Mouse (Mus musculus) stomach, embryonic 15.5 days (tissue): ENCODE data around the gene Gm27029. TPM values are rescaled to one million over a fixed set of nuclear protein-coding genes. Genes with fewer than 3 reads are reported as not detected.
"Not testable (repeated sequence)": the region's sequence is repeated elsewhere in the genome, so short reads cannot be mapped to it uniquely, and the experiment has no call there.

Source experiments
- ATAC-seq: fragments of 200-750 bp; cut with Nextera tagmentation; 2 replicates; pipeline ENCODE4 v1.8.0; 2017; ENCODE audit warnings: low read depth, moderate number of reproducible peaks, moderate TSS enrichment; ENCODE audit not compliant: insufficient read depth, low FRiP score
- H3K27ac ChIP-seq: fragments of 300-500 bp; sonication (generic); 2 replicates; pipeline ENCODE4 v1.5.1; 2015; ENCODE audit warnings: mild to moderate bottlenecking, inconsistent platforms
- H3K27me3 ChIP-seq: fragments of 300-500 bp; sonication (generic); replicated peaks from 2 replicates; pipeline ENCODE4 v1.6.1; 2015; ENCODE audit warnings: inconsistent platforms
- H3K36me3 ChIP-seq: fragments of 300-500 bp; sonication (generic); 2 replicates; pipeline ENCODE4 v1.6.1; 2015; ENCODE audit warnings: inconsistent platforms
- H3K4me1 ChIP-seq: fragments of 300-500 bp; sonication (generic); 2 replicates; pipeline ENCODE4 v1.6.1; 2015; ENCODE audit warnings: inconsistent platforms
- H3K4me2 ChIP-seq: fragments of 300-500 bp; sonication (generic); 2 replicates; pipeline ENCODE4 v1.6.1; 2015; ENCODE audit warnings: mild to moderate bottlenecking, inconsistent platforms
- H3K4me3 ChIP-seq: fragments of 300-500 bp; sonication (generic); replicated peaks from 2 replicates; pipeline ENCODE4 v1.5.1; 2015; ENCODE audit warnings: inconsistent platforms
- H3K9ac ChIP-seq: fragments of 300-500 bp; sonication (generic); 2 replicates; pipeline ENCODE4 v1.6.1; 2015; ENCODE audit warnings: inconsistent platforms
- H3K9me3 ChIP-seq: fragments of 300-500 bp; sonication (generic); 2 replicates; pipeline ENCODE4 v1.6.1; 2016; ENCODE audit warnings: inconsistent platforms
- WGBS: fragments of 180-500 bp; shearing (Covaris S2); methylation state at CpG from one replicate; pipeline ENCODE4 v1.1.7; 2015; 5-methylcytosine and 5-hydroxymethylcytosine counted together
- polyA plus RNA-seq: library from polyadenylated mRNA; unstranded; fragments of >200 nt; fragmentation: Nextera tagmentation; extraction: Ambion mirVana; gene quantifications from 2 replicates; pipeline ENCODE4 v1.2.1, GENCODE M21; 2015

Gene Gm27029
- polyA plus RNA-seq, 1 experiment from 2014 or later: 12.3 TPM

GRCm38 (mm10) chr11:101441450-101442126 lies 17.0 kb upstream of the Gm27029 start:
- 32% methylated on average over 15 of the region's 15 CpGs for WGBS
- H3K9ac ChIP-seq: not testable (repeated sequence)

GRCm38 (mm10) chr11:101438006-101438405 lies 13.4 kb upstream of the Gm27029 start:
- WGBS: 61% methylated on average over 3 of the region's 3 CpGs
- H3K4me3 ChIP-seq, H3K4me2 ChIP-seq: not testable (repeated sequence)

More at GRCm38 (mm10) chr11:101441450-101442126, 17.0 kb upstream of the Gm27029 start:
- H3K36me3 ChIP-seq: peaks cover 20% of the 10 kb centered on the region
- H3K4me3 ChIP-seq: peak overlapping the region; percentile 81
- not testable (repeated sequence) for ATAC-seq, H3K27ac ChIP-seq, H3K9me3 ChIP-seq, H3K27me3 ChIP-seq
- peak overlapping the region; percentile 52 for H3K4me2 ChIP-seq
- peaks cover 12% of the 10 kb centered on the region; the same call in 1 of the 2 replicates for H3K4me1 ChIP-seq

GRCm38 (mm10) chr11:101436916-101437315 lies 12.3 kb upstream of the Gm27029 start:
- Histone ChIP-seq H3K27me3 (no peaks in the 10 kb centered on the region), H3K27ac (no peak overlapping the region), H3K4me2 (no peak overlapping the region), H3K36me3 (peaks cover 14% of the 10 kb centered on the region), H3K9me3 (no peaks in the 10 kb centered on the region), H3K4me1 (no peaks in the 10 kb centered on the region), H3K4me3 (no peak overlapping the region), H3K9ac (no peak overlapping the region)
- WGBS: 83% methylated on average over 4 of the region's 4 CpGs
- no peak for ATAC-seq

More at GRCm38 (mm10) chr11:101438006-101438405, 13.4 kb upstream of the Gm27029 start:
- ATAC-seq, H3K27me3 ChIP-seq, H3K4me1 ChIP-seq, H3K36me3 ChIP-seq, H3K9ac ChIP-seq, H3K9me3 ChIP-seq, H3K27ac ChIP-seq: not testable (repeated sequence)

- Histone ChIP-seq H3K4me2 (no peak overlapping the region), H3K4me3 (no peak overlapping the region), H3K9me3 (no peaks in the 10 kb centered on the region), H3K9ac (no peak overlapping the region), H3K27ac (no peak overlapping the region), H3K27me3 (no peaks in the 10 kb centered on the region), H3K4me1 (no peaks in the 10 kb centered on the region), H3K36me3 (peaks cover 21% of the 10 kb centered on the region)
- 0 out of 2 replicates have a peak, but pooled peaks have one; percentile 50 for ATAC-seq
- WGBS: 65% methylated on average over 4 of the region's 4 CpGs
Observed at GRCm38 (mm10) chr11:101435831-101436230, 11.2 kb upstream of the Gm27029 start.

GRCm38 (mm10) chr11:101433396-101433795 lies 8.8 kb upstream of the Gm27029 start:
- no peak for ATAC-seq
- no peaks in the 10 kb centered on the region for H3K27me3 ChIP-seq
- H3K4me2 ChIP-seq: no peak overlapping the region
- no peak overlapping the region for H3K9ac ChIP-seq
- H3K4me3 ChIP-seq: no peak overlapping the region
- H3K36me3 ChIP-seq: peaks cover 35% of the 10 kb centered on the region
- no peaks in the 10 kb centered on the region for H3K9me3 ChIP-seq
- WGBS: 89% methylated on average over 13 of the region's 13 CpGs
- H3K4me1 ChIP-seq: no peaks in the 10 kb centered on the region
- no peak overlapping the region for H3K27ac ChIP-seq

- Histone ChIP-seq H3K36me3 (peaks cover 35% of the 10 kb centered on the region), H3K9ac (no peak overlapping the region), H3K4me2 (no peak overlapping the region), H3K4me1 (peaks cover 7% of the 10 kb centered on the region), H3K27me3 (no peaks in the 10 kb centered on the region), H3K9me3 (no peaks in the 10 kb centered on the region), H3K4me3 (no peak overlapping the region), H3K27ac (no peak overlapping the region)
- ATAC-seq: no peak
- 93% methylated on average over 9 of the region's 9 CpGs for WGBS
Observed at GRCm38 (mm10) chr11:101431327-101431726, 6.7 kb upstream of the Gm27029 start.

GRCm38 (mm10) chr11:101426165-101426564 lies 1.6 kb upstream of the Gm27029 start:
- Histone ChIP-seq H3K9ac (no peak overlapping the region), H3K4me3 (peak overlapping the region; percentile 85), H3K4me2 (peak overlapping the region; percentile 86), H3K27ac (no peak overlapping the region), H3K4me1 (peaks cover 20% of the 10 kb centered on the region), H3K36me3 (peaks cover 14% of the 10 kb centered on the region), H3K9me3 (no peaks in the 10 kb centered on the region), H3K27me3 (no peaks in the 10 kb centered on the region)
- no peak for ATAC-seq
- WGBS: 54% methylated on average over 8 of the region's 8 CpGs

- WGBS: under 1% methylated on average over 81 of the region's 81 CpGs
- H3K36me3 ChIP-seq: peaks cover 8% of the 10 kb centered on the region
Observed at GRCm38 (mm10) chr11:101424925-101425813, 573 bp upstream of the Gm27029 start, which contains the start of the genes Rundc1 and Ptges3l. TSS of gene Rundc1 (plus strand) at chr11:101425085. TSS of gene Ptges3l (minus strand) at chr11:101425333.

GRCm38 (mm10) chr11:101420148-101420547 lies 4.4 kb downstream of the Gm27029 start:
- Histone ChIP-seq H3K9me3 (no peaks in the 10 kb centered on the region), H3K4me1 (peaks cover 14% of the 10 kb centered on the region), H3K36me3 (no peaks in the 10 kb centered on the region), H3K4me3 (no peak overlapping the region), H3K4me2 (no peak overlapping the region), H3K9ac (no peak overlapping the region), H3K27ac (no peak overlapping the region), H3K27me3 (no peaks in the 10 kb centered on the region)
- 86% methylated on average over 5 of the region's 5 CpGs for WGBS
- no peak for ATAC-seq

More at GRCm38 (mm10) chr11:101424925-101425813, 573 bp upstream of the Gm27029 start, which contains the start of the genes Rundc1 and Ptges3l:
- Histone ChIP-seq H3K4me2 (peak within 1 kb of the TSS; percentile 86), H3K4me1 (peaks cover 20% of the 10 kb centered on the region), H3K27me3 (no peaks in the 10 kb centered on the region), H3K4me3 (peak within 1 kb of the TSS; percentile 85), H3K9ac (peak within 1 kb of the TSS; percentile 51), H3K9me3 (no peaks in the 10 kb centered on the region), H3K27ac (peak within 1 kb of the TSS; percentile 90)
- ATAC-seq: peak; percentile 90

GRCm38 (mm10) chr11:101419610-101420009 lies 5.0 kb downstream of the Gm27029 start:
- Histone ChIP-seq H3K36me3 (no peaks in the 10 kb centered on the region), H3K9ac (no peak overlapping the region), H3K9me3 (no peaks in the 10 kb centered on the region), H3K4me1 (peaks cover 14% of the 10 kb centered on the region), H3K4me3 (no peak overlapping the region), H3K4me2 (no peak overlapping the region), H3K27me3 (no peaks in the 10 kb centered on the region), H3K27ac (no peak overlapping the region)
- ATAC-seq: no peak
- WGBS: 28% methylated on average over 3 of the region's 3 CpGs

- WGBS: 54% methylated on average over 6 of the region's 6 CpGs
- Histone ChIP-seq H3K27ac (no peak overlapping the region), H3K4me3 (no peak overlapping the region), H3K4me1 (peaks cover 8% of the 10 kb centered on the region), H3K4me2 (no peak overlapping the region), H3K9me3 (no peaks in the 10 kb centered on the region), H3K9ac (no peak overlapping the region), H3K36me3 (peaks cover 2% of the 10 kb centered on the region; the same call in 1 of the 2 replicates), H3K27me3 (no peaks in the 10 kb centered on the region)
- ATAC-seq: no peak
Observed at GRCm38 (mm10) chr11:101418991-101419390, 5.6 kb downstream of the Gm27029 start.
